Mouse (Mus musculus): ENCODE measurements at regions not wholly inside any gene's neighbourhood (a gene's known extent, or its start where the extent isn't known, plus 50 kb on each side); places are given as distances from the start of the nearest gene placed in this dataset.

GRCm38 (mm10) chr2:134419581-134419980 lies 134.6 kb downstream of the Hao1 start:
- Histone ChIP-seq H3K27ac (ENCODE audit: low read depth, low read length) (no peak overlapping the region), H3K4me3 (ENCODE audit: low read depth, low read length) (no peak overlapping the region), H3K36me3 (ENCODE audit: control insufficient read depth, insufficient read depth, low read length) (no peaks in the 10 kb centered on the region), H3K9ac (replicated peaks; ENCODE audit: low read depth, low read length) (no peak overlapping the region), H3K4me1 (ENCODE audit: control insufficient read depth, insufficient read depth, low read length) (no peaks in the 10 kb centered on the region), H3K4me2 (ENCODE audit: low read depth, low read length) (no peak overlapping the region), H3K9me3 (ENCODE audit: control insufficient read depth, low read length) (no peaks in the 10 kb centered on the region), H3K27me3 (ENCODE audit: control insufficient read depth, insufficient read depth, low read length) (no peaks in the 10 kb centered on the region)
- WGBS, result 92% methylated on average over 2 of the region's 2 CpGs
- no peak for ATAC-seq (ENCODE audit: low read depth)

GRCm38 (mm10) chr2:134399564-134399963 lies 154.6 kb downstream of the Hao1 start:
- Histone ChIP-seq H3K4me2 (ENCODE audit: low read depth, low read length) (no peak overlapping the region), H3K36me3 (ENCODE audit: control insufficient read depth, insufficient read depth, low read length) (no peaks in the 10 kb centered on the region), H3K27ac (ENCODE audit: low read depth, low read length) (no peak overlapping the region), H3K27me3 (ENCODE audit: control insufficient read depth, insufficient read depth, low read length) (no peaks in the 10 kb centered on the region), H3K9me3 (ENCODE audit: control insufficient read depth, low read length) (no peaks in the 10 kb centered on the region), H3K9ac (replicated peaks; ENCODE audit: low read depth, low read length) (no peak overlapping the region), H3K4me1 (ENCODE audit: control insufficient read depth, insufficient read depth, low read length) (no peaks in the 10 kb centered on the region), H3K4me3 (ENCODE audit: low read depth, low read length) (no peak overlapping the region)
- WGBS, result 89% methylated on average over 3 of the region's 3 CpGs
- ATAC-seq (ENCODE audit: low read depth), result no peak

GRCm38 (mm10) chr2:134393421-134393820 lies 160.7 kb downstream of the Hao1 start:
- Histone ChIP-seq H3K27ac (ENCODE audit: low read depth, low read length) (no peak overlapping the region), H3K36me3 (ENCODE audit: control insufficient read depth, insufficient read depth, low read length) (no peaks in the 10 kb centered on the region), H3K4me3 (ENCODE audit: low read depth, low read length) (no peak overlapping the region), H3K9ac (replicated peaks; ENCODE audit: low read depth, low read length) (no peak overlapping the region), H3K4me1 (ENCODE audit: control insufficient read depth, insufficient read depth, low read length) (no peaks in the 10 kb centered on the region), H3K4me2 (ENCODE audit: low read depth, low read length) (no peak overlapping the region), H3K27me3 (ENCODE audit: control insufficient read depth, insufficient read depth, low read length) (no peaks in the 10 kb centered on the region), H3K9me3 (ENCODE audit: control insufficient read depth, low read length) (no peaks in the 10 kb centered on the region)
- ATAC-seq (ENCODE audit: low read depth), result no peak
- WGBS, result 97% methylated on average over 3 of the region's 3 CpGs

GRCm38 (mm10) chr2:134375116-134375515 lies 179.1 kb downstream of the Hao1 start:
- Histone ChIP-seq H3K27ac (ENCODE audit: low read depth, low read length) (no peak overlapping the region), H3K9ac (replicated peaks; ENCODE audit: low read depth, low read length) (no peak overlapping the region), H3K4me1 (ENCODE audit: control insufficient read depth, insufficient read depth, low read length) (no peaks in the 10 kb centered on the region), H3K4me2 (ENCODE audit: low read depth, low read length) (no peak overlapping the region), H3K9me3 (ENCODE audit: control insufficient read depth, low read length) (no peaks in the 10 kb centered on the region), H3K36me3 (ENCODE audit: control insufficient read depth, insufficient read depth, low read length) (no peaks in the 10 kb centered on the region), H3K4me3 (ENCODE audit: low read depth, low read length) (no peak overlapping the region), H3K27me3 (ENCODE audit: control insufficient read depth, insufficient read depth, low read length) (no peaks in the 10 kb centered on the region)
- ATAC-seq (ENCODE audit: low read depth), result no peak
- 65% methylated on average over 2 of the region's 2 CpGs for WGBS

GRCm38 (mm10) chr2:134350894-134351501 lies 203.2 kb downstream of the Hao1 start:
- no peaks in the 10 kb centered on the region for H3K9me3 ChIP-seq (ENCODE audit: control insufficient read depth, low read length)
- no peaks in the 10 kb centered on the region for H3K27me3 ChIP-seq (ENCODE audit: control insufficient read depth, insufficient read depth, low read length)
- H3K9ac ChIP-seq (replicated peaks; ENCODE audit: low read depth, low read length), result no peak overlapping the region
- 63% methylated on average over 8 of the region's 8 CpGs for WGBS
- H3K27ac ChIP-seq (ENCODE audit: low read depth, low read length), result no peak overlapping the region
- H3K4me1 ChIP-seq (ENCODE audit: control insufficient read depth, insufficient read depth, low read length), result no peaks in the 10 kb centered on the region
- 0 out of 2 replicates have a peak, but pooled peaks have one; percentile 54 for ATAC-seq (ENCODE audit: low read depth)
- no peak overlapping the region for H3K4me3 ChIP-seq (ENCODE audit: low read depth, low read length)
- H3K36me3 ChIP-seq (ENCODE audit: control insufficient read depth, insufficient read depth, low read length), result no peaks in the 10 kb centered on the region
- H3K4me2 ChIP-seq (ENCODE audit: low read depth, low read length), result no peak overlapping the region

GRCm38 (mm10) chr2:134350442-134350841 lies 203.7 kb downstream of the Hao1 start:
- Histone ChIP-seq H3K4me1 (ENCODE audit: control insufficient read depth, insufficient read depth, low read length) (no peaks in the 10 kb centered on the region), H3K4me2 (ENCODE audit: low read depth, low read length) (no peak overlapping the region), H3K27ac (ENCODE audit: low read depth, low read length) (no peak overlapping the region), H3K9me3 (ENCODE audit: control insufficient read depth, low read length) (no peaks in the 10 kb centered on the region), H3K9ac (replicated peaks; ENCODE audit: low read depth, low read length) (no peak overlapping the region), H3K4me3 (ENCODE audit: low read depth, low read length) (no peak overlapping the region), H3K36me3 (ENCODE audit: control insufficient read depth, insufficient read depth, low read length) (no peaks in the 10 kb centered on the region), H3K27me3 (ENCODE audit: control insufficient read depth, insufficient read depth, low read length) (no peaks in the 10 kb centered on the region)
- ATAC-seq (ENCODE audit: low read depth), result peak; percentile 69; the same call in 1 of the 2 replicates
- 61% methylated on average over 2 of the region's 2 CpGs for WGBS

- WGBS, result 81% methylated on average over 6 of the region's 6 CpGs
- no peaks in the 10 kb centered on the region for H3K9me3 ChIP-seq (ENCODE audit: control insufficient read depth, low read length)
- no peak overlapping the region for H3K9ac ChIP-seq (replicated peaks; ENCODE audit: low read depth, low read length)
- no peaks in the 10 kb centered on the region for H3K36me3 ChIP-seq (ENCODE audit: control insufficient read depth, insufficient read depth, low read length)
- no peak for ATAC-seq (ENCODE audit: low read depth)
- H3K27ac ChIP-seq (ENCODE audit: low read depth, low read length), result no peak overlapping the region
- H3K4me2 ChIP-seq (ENCODE audit: low read depth, low read length), result no peak overlapping the region
- H3K27me3 ChIP-seq (ENCODE audit: control insufficient read depth, insufficient read depth, low read length), result no peaks in the 10 kb centered on the region
- H3K4me1 ChIP-seq (ENCODE audit: control insufficient read depth, insufficient read depth, low read length), result no peaks in the 10 kb centered on the region
- H3K4me3 ChIP-seq (ENCODE audit: low read depth, low read length), result no peak overlapping the region
Measured at GRCm38 (mm10) chr2:134342515-134343140, 211.5 kb downstream of the Hao1 start.

GRCm38 (mm10) chr2:134308092-134308491 lies 246.1 kb downstream of the Hao1 start:
- H3K4me2 ChIP-seq (ENCODE audit: low read depth, low read length), result no peak overlapping the region
- no peak overlapping the region for H3K4me3 ChIP-seq (ENCODE audit: low read depth, low read length)
- no peaks in the 10 kb centered on the region for H3K4me1 ChIP-seq (ENCODE audit: control insufficient read depth, insufficient read depth, low read length)
- H3K36me3 ChIP-seq (ENCODE audit: control insufficient read depth, insufficient read depth, low read length), result no peaks in the 10 kb centered on the region
- no peak overlapping the region for H3K27ac ChIP-seq (ENCODE audit: low read depth, low read length)
- no peaks in the 10 kb centered on the region for H3K9me3 ChIP-seq (ENCODE audit: control insufficient read depth, low read length)
- no peaks in the 10 kb centered on the region for H3K27me3 ChIP-seq (ENCODE audit: control insufficient read depth, insufficient read depth, low read length)
- no peak overlapping the region for H3K9ac ChIP-seq (replicated peaks; ENCODE audit: low read depth, low read length)
- 79% methylated on average over 3 of the region's 3 CpGs for WGBS
- ATAC-seq (ENCODE audit: low read depth), result no peak

GRCm38 (mm10) chr2:134290126-134290691 lies 264.0 kb downstream of the Hao1 start:
- WGBS, result 66% methylated on average over 2 of the region's 2 CpGs
- no peaks in the 10 kb centered on the region for H3K4me1 ChIP-seq (ENCODE audit: control insufficient read depth, insufficient read depth, low read length)
- H3K4me3 ChIP-seq (ENCODE audit: low read depth, low read length), result no peak overlapping the region
- H3K27ac ChIP-seq (ENCODE audit: low read depth, low read length), result no peak overlapping the region
- no peak overlapping the region for H3K9ac ChIP-seq (replicated peaks; ENCODE audit: low read depth, low read length)
- H3K36me3 ChIP-seq (ENCODE audit: control insufficient read depth, insufficient read depth, low read length), result no peaks in the 10 kb centered on the region
- ATAC-seq (ENCODE audit: low read depth), result no peak
- H3K4me2 ChIP-seq (ENCODE audit: low read depth, low read length), result no peak overlapping the region
- no peaks in the 10 kb centered on the region for H3K9me3 ChIP-seq (ENCODE audit: control insufficient read depth, low read length)
- H3K27me3 ChIP-seq (ENCODE audit: control insufficient read depth, insufficient read depth, low read length), result no peaks in the 10 kb centered on the region
